Mouse (Mus musculus) T-helper 1 cell (primary cell): ENCODE data around the gene Gm21762.
"Not testable (repeated sequence)": the region's sequence is repeated elsewhere in the genome, so short reads cannot be mapped to it uniquely, and the experiment has no call there.

Experiments used
- in situ Hi-C: fragments of 300-600 bp; cut with MboI, MseI; formaldehyde crosslinking; loops from one replicate; pipeline ENCODE4 v1.15.1; 2025; ENCODE audit warnings: high pct_unique_total_duplicates

Gm21762 gene

DNA sequence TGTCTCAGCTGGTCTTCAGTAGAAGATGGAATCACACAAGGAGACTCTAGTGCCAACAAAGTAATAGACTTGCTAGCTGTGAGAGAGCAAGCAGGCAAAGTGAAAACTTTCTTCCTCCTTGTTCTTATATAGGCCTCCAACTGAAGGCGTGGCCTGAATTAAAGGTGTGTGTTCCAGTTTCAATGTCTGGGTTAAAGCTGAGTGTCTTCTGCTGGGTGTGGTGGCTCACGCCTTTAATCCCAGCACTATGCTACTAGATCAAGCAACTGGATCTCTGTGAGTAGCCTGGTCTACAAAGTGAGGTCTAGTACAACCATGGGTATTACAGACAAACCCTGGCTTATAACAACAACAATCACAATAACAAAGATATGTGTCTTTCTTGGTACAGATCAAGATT, at the start of gene Gm21762:
Gene Gm21762 (minus strand): TSS at position 101 of the 400 bp plus-strand sequence.
- in situ Hi-C loops = not testable (repeated sequence)

DNA sequence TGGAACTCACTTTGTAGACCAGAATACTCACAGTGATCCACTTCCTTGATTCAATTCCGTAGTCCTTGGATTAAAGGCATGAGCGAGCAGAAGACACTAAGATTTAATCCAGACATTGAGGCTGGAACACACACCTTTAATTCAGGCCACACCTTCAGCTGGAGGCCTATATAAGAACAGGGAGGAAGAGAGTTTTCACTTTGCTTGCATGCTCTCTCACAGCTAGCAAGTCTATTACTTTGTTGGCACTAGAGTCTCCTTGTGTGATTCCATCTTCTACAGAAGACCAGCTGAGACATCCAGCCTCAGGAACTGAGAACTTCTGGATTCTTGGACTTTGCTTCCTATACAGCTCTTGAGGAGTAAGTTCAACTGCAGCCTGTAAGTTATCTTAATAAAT, 47.1 kb upstream of the Gm21762 start, which contains the start of gene AF067061:
Gene AF067061 (plus strand): TSS at position 245 of the 400 bp plus-strand sequence.
- in situ Hi-C loops = not testable (repeated sequence)

- in situ Hi-C loops = not testable (repeated sequence)
These were observed 44.0 kb upstream of the Gm21762 start for GRCm38 (mm10) chr13:120259718-120260117.

DNA sequence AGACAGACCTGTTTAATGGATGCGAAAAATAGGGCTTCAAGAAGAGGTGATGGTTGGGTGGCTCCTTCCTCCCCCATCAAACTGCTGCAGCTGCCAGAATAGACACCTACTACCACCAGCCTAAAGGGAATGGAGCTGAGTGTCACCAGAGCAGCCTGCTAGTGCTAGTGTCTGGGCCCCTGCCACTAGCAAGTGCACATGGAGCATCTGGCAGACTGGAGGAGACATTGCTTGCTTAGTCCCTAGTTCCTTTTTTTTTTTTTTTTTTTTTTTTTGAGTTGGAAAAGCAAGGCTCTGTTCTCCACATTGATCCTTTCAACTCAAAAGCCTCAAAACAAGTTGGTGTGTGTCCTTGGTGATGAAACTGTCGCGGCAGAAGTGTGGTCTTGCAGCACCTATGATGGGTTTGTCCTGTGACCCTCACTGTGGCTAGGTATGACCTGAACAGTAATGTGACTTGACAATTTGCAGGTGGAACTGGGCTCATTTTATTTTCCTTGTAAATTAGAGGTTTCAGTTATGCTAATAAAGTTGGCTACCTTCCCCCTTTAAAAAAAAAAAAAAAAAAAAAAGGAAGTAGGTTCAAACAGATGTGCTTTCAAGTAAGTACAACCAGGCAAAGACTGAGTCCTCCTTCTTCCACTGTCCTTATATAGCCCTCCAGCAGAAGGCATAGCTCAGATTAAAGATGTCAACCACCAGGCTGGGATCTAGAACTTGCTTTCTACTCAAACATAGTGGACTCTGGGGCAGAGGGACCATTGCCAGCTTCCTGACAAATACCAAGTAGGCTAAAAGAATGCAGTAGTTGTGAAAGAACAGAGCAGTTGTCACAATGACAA, 43.3 kb upstream of the Gm21762 start:
- in situ Hi-C loops = not testable (repeated sequence)

DNA sequence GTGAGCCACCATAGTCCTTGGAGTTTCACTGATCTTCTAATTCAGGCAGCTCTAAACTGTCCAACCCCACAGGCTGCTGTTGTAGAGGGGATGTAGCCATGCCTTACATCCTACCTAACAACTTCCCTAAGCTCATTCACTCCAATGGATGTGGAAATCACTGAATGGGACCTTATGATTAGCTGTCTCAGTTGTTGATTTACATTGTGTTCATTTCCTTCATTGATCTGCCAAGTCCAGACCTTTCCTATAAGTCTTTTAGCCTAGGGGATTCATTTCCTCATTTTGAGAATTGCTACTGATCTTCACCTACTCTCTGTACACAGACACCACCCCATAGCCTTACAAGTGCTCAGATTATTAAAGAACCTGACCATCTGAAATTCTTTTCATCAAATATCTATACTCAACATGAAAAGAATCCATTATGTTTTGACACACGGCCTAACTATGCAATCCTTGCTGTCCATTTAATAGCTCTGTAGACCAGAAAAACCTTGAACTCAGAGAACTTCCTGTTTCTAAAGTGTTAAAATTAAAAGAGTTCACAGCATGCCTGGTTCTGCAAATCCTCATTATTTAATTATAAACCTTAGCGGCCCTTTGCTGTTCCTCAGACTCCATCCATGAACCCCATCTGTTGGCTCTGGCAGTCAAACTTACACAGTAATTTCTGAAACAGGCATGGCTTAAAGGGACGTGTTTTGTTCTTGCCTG, 35.6 kb upstream of the Gm21762 start:
- in situ Hi-C loops = not testable (repeated sequence)

DNA sequence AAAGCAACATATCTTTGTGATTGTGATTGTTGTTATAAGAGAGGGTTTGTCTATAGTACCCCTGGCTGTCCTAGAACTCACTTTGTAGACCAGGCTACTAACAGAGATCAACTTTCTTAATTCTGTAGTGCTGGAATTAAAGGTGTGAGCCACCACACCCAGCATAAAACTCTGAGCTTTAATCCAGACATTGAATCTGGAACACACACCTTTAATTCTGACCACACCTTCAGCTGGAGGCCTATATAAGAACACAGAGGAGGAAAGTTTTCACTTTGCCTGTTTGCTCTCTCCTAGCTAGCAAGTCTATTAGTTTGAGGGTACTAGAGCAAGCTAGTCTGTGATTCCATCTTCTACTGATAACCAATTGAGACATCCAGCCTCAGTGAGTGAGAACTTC, 23.1 kb upstream of the Gm21762 start, which contains the start of gene Gm21731:
Gene Gm21731 (plus strand): TSS at position 301 of the 400 bp plus-strand sequence.
- in situ Hi-C loops = not testable (repeated sequence)

- in situ Hi-C loops = not testable (repeated sequence)
These were observed 16.8 kb upstream of the Gm21762 start for GRCm38 (mm10) chr13:120232447-120233049.

- in situ Hi-C loops = not testable (repeated sequence)
These were observed 16.1 kb upstream of the Gm21762 start for GRCm38 (mm10) chr13:120231798-120232197.

DNA sequence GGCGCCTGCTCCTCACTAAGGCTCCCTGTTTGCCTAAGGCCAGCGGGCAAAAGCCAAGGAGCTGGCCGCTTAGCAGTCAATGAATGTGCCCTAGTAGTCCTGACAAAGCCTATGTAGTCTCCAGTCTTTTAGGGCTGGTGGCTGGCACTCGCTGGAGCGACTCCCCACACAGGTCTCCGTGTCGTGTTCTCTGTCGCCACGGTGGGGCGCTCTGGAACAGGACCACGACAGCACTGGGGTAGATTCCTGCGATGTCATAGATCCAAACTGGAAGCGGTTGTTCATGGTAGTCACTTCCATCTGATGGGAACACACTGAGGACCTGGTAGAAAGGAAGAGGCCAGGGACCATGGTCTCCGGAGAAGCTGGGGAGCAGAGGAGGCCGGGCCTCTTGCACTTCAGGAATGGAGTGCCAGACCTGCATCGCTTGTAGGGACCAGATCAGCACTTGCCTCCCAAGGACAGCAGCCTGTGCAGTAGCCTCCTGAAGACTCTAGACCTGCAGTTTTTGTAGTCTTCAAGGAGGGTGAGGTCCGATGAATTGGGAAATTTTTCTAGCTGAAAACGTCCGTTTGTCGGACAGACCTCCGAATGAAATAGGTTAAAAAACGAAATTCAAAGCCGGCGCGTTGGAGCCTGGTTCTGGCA, 7.4 kb upstream of the Gm21762 start:
- in situ Hi-C loops = not testable (repeated sequence)

GRCm38 (mm10) chr13:120220922-120221321, 5.2 kb upstream of the Gm21762 start:
- in situ Hi-C loops = not testable (repeated sequence)

DNA sequence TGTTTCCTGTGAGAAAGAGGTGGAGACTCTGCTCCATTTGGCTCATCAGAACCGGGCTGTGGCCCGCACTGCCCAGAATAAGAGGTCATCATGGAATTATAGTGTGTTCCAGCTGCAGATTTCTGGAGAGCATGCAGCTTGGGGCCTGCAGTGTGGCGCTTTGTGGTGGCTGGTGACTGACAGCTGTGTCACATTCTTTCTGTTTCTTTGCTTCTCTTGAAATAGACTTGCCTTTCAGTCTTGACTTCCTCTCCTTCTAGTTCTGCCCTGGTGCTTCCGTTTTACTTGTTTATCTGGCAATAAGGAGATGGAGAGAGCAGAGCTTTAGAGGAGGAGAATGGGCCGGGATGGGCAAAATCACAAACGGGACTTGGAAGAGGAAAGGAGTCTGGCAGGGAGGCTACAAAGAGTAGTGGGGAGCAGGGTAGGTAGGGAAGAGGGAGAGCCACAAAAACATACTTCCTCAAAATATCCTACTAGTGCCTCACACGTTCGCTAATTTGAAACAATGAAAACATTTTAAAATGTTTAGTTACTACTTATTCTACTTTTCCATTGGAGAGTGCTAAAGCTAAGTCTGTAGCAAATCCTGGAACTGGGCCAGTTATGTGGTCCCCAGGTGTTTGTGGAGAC, 19.4 kb downstream of the Gm21762 start:
- in situ Hi-C loops = loop anchor here (5.0 kb wide), 1 partner anchor 324 kb away; no protein-coding TSS in a partner anchor

- in situ Hi-C loops = loop anchor here (10.0 kb wide), 1 partner anchor 57 kb away; no protein-coding TSS in a partner anchor
These were observed 43.6 kb downstream of the Gm21762 start, which contains the start of gene Gm21818 for GRCm38 (mm10) chr13:120172133-120172532. Gene Gm21818, plus strand, starts transcription at chr13:120172433.

DNA sequence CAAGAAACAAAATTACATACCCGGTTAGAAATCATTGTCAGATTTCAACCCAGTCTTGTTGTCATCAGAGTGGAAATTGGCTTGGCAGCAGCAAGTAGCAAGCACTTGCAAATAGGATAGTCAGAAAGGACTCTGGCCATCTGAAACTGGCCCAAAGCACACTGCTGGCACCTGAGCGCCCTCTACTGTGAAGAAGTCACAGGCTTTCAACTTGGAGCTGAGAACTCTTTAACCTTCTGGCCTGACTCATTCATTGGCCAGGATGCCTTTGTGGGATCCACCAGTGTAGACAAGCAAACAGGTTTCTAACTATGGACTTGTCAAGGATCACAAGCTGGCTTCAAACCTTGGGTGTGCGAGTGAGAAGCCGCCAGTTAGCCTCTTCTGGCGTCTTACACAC, 47.4 kb downstream of the Gm21762 start:
- in situ Hi-C loops = not testable (repeated sequence)
